Mouse (Mus musculus) MEL (cell line): Measurements from ENCODE around the gene Arnt. TPM values are rescaled to one million over a fixed set of nuclear protein-coding genes. Genes with fewer than 3 reads are reported as not detected.

ENCODE experiments used
- DNase-seq: peaks from one replicate; pipeline ENCODE4 v3.0.0; 2011; ENCODE audit warnings: low read depth, low spot score
- H3K27ac ChIP-seq: 2 replicates; pipeline ENCODE4 v1.5.1; 2012; ENCODE audit warnings: low read depth, mild to moderate bottlenecking, control low read depth, low read length, moderate library complexity; ENCODE audit not compliant: control insufficient read depth
- H3K27me3 ChIP-seq, 2 experiments: fragments of 150-350 bp in 1 of 2; sonication (generic) in 1 of 2; 2 replicates each; pipeline ENCODE4 v1.6.1; 2012; ENCODE audit warnings: low read length in 2 of 2, mild to moderate bottlenecking in 2 of 2, improper control_type of control experiment in 1 of 2, moderate library complexity in 1 of 2; ENCODE audit not compliant: insufficient read depth in 2 of 2, control insufficient read depth in 1 of 2
- H3K36me3 ChIP-seq, 2 experiments: 2 replicates each; pipeline ENCODE4 v1.6.1; 2012 to 2014; ENCODE audit warnings: low read length in 2 of 2, improper control_type of control experiment in 1 of 2, inconsistent platforms in 1 of 2, mild to moderate bottlenecking in 1 of 2; ENCODE audit not compliant: insufficient read depth in 2 of 2, control insufficient read depth in 1 of 2
- H3K4me1 ChIP-seq, 2 experiments: fragments of 150-350 bp in 1 of 2; sonication (generic) in 1 of 2; 2 replicates each; pipeline ENCODE4 v1.6.1; 2012; ENCODE audit warnings: low read length in 2 of 2, improper control_type of control experiment in 1 of 2, mild to moderate bottlenecking in 1 of 2; ENCODE audit not compliant: insufficient read depth in 2 of 2, control insufficient read depth in 1 of 2
- H3K4me3 ChIP-seq, 2 experiments: fragments of 150-350 bp in 1 of 2; sonication (generic) in 1 of 2; 2 replicates each; pipeline ENCODE4 v1.5.1; 2012; ENCODE audit warnings: low read depth in 2 of 2, low read length in 2 of 2, mild to moderate bottlenecking in 2 of 2, moderate library complexity in 2 of 2, control low read depth in 1 of 2, improper control_type of control experiment in 1 of 2; ENCODE audit not compliant: control insufficient read depth in 1 of 2, insufficient read depth in 1 of 2
- H3K79me2 ChIP-seq: 2 replicates; pipeline ENCODE4 v1.6.1; 2012; ENCODE audit warnings: mild to moderate bottlenecking, low read length, moderate library complexity; ENCODE audit not compliant: control insufficient read depth, poor library complexity, insufficient read depth
- H3K9ac ChIP-seq: 2 replicates; pipeline ENCODE4 v1.6.1; 2012; ENCODE audit warnings: low read depth, mild to moderate bottlenecking, control low read depth, low read length, moderate library complexity; ENCODE audit not compliant: control insufficient read depth, poor library complexity, severe bottlenecking
- H3K9me3 ChIP-seq: fragments of 150-350 bp; sonication (generic); replicated peaks from 2 replicates; pipeline ENCODE4 v1.6.1; 2012; ENCODE audit warnings: mild to moderate bottlenecking, low read length, improper control_type of control experiment, moderate library complexity; ENCODE audit not compliant: insufficient read depth
- BHLHE40 ChIP-seq: IDR thresholded peaks from 2 replicates; pipeline ENCODE4 v1.6.1; 2012; ENCODE audit warnings: low read depth, mild to moderate bottlenecking, inconsistent platforms, low read length, improper control_type of control experiment, borderline replicate concordance
- CHD1 ChIP-seq: IDR thresholded peaks from 2 replicates; pipeline ENCODE4 v1.6.1; 2012; ENCODE audit warnings: low read depth, mild to moderate bottlenecking, inconsistent platforms, low read length, improper control_type of control experiment
- CHD2 ChIP-seq: IDR thresholded peaks from 2 replicates; pipeline ENCODE4 v1.6.1; 2011; ENCODE audit warnings: low read length, improper control_type of control experiment
- CTCF ChIP-seq, 3 experiments: IDR thresholded peaks in 2 of 3; conservative IDR thresholded peaks in 1 of 3; 2 replicates each; pipeline ENCODE4 v1.5.1; 2011 to 2012; ENCODE audit warnings: low read length in 3 of 3, low read depth in 2 of 3, mild to moderate bottlenecking in 2 of 3, improper control_type of control experiment in 1 of 3, inconsistent platforms in 1 of 3, mixed read lengths in 1 of 3, moderate library complexity in 1 of 3; ENCODE audit not compliant: control insufficient read depth in 1 of 3, insufficient read depth in 1 of 3, poor library complexity in 1 of 3, severe bottlenecking in 1 of 3
- EP300 ChIP-seq, 2 experiments: IDR thresholded peaks; 2 replicates each; pipeline ENCODE4 v1.6.1; 2011; ENCODE audit warnings: improper control_type of control experiment in 2 of 2, low read length in 2 of 2, low read depth in 1 of 2, mild to moderate bottlenecking in 1 of 2
- GABPA ChIP-seq: IDR thresholded peaks from 2 replicates; pipeline ENCODE4 v1.6.1; 2012; ENCODE audit warnings: low read depth, mild to moderate bottlenecking, inconsistent platforms, low read length, improper control_type of control experiment, moderate library complexity
- GATA1 ChIP-seq: IDR thresholded peaks from 2 replicates; pipeline ENCODE4 v1.6.1; 2011; ENCODE audit warnings: low read depth, low read length, improper control_type of control experiment
- HCFC1 ChIP-seq: IDR thresholded peaks from 2 replicates; pipeline ENCODE4 v1.6.1; 2012; ENCODE audit warnings: low read depth, mild to moderate bottlenecking, inconsistent platforms, low read length, improper control_type of control experiment, moderate library complexity
- JUND ChIP-seq: IDR thresholded peaks from 2 replicates; pipeline ENCODE4 v1.6.1; 2011; ENCODE audit warnings: low read depth, mild to moderate bottlenecking, improper control_type of control experiment, low read length
- MAFK ChIP-seq: IDR thresholded peaks from 2 replicates; pipeline ENCODE4 v1.6.1; 2011; ENCODE audit warnings: low read depth, mild to moderate bottlenecking, low read length, improper control_type of control experiment, borderline replicate concordance
- MAX ChIP-seq: IDR thresholded peaks from 2 replicates; pipeline ENCODE4 v1.6.1; 2011; ENCODE audit warnings: low read length, improper control_type of control experiment
- MAZ ChIP-seq: IDR thresholded peaks from 2 replicates; pipeline ENCODE4 v1.6.1; 2012; ENCODE audit warnings: low read depth, mild to moderate bottlenecking, inconsistent platforms, low read length, improper control_type of control experiment
- MYB ChIP-seq: IDR thresholded peaks from 2 replicates; pipeline ENCODE4 v1.6.1; 2011; ENCODE audit warnings: mild to moderate bottlenecking, low read depth, low read length, improper control_type of control experiment
- NRF1 ChIP-seq: IDR thresholded peaks from 2 replicates; pipeline ENCODE4 v1.6.1; 2014; ENCODE audit warnings: low read depth, mild to moderate bottlenecking, inconsistent platforms, low read length, improper control_type of control experiment, moderate library complexity; ENCODE audit not compliant: poor library complexity, insufficient read depth, severe bottlenecking
- POLR2A ChIP-seq, 2 experiments: IDR thresholded peaks; 2 replicates each; pipeline ENCODE4 v1.6.1; 2011 to 2012; ENCODE audit warnings: low read length in 2 of 2, mild to moderate bottlenecking in 2 of 2, control low read depth in 1 of 2, improper control_type of control experiment in 1 of 2, low read depth in 1 of 2, moderate library complexity in 1 of 2; ENCODE audit not compliant: control insufficient read depth in 1 of 2, insufficient read depth in 1 of 2, poor library complexity in 1 of 2
- POLR2AphosphoS2 ChIP-seq: IDR thresholded peaks from 2 replicates; pipeline ENCODE4 v1.6.1; 2011; ENCODE audit warnings: low read length, improper control_type of control experiment
- RAD21 ChIP-seq: IDR thresholded peaks from 2 replicates; pipeline ENCODE4 v1.6.1; 2011; ENCODE audit warnings: mild to moderate bottlenecking, low read depth, low read length, improper control_type of control experiment
- RCOR1 ChIP-seq: IDR thresholded peaks from 2 replicates; pipeline ENCODE4 v1.6.1; 2012; ENCODE audit warnings: low read depth, mild to moderate bottlenecking, inconsistent platforms, low read length, improper control_type of control experiment
- SIN3A ChIP-seq: IDR thresholded peaks from 2 replicates; pipeline ENCODE4 v1.6.1; 2012; ENCODE audit warnings: low read length, improper control_type of control experiment, inconsistent platforms
- SMC3 ChIP-seq: IDR thresholded peaks from 2 replicates; pipeline ENCODE4 v1.6.1; 2011; ENCODE audit warnings: low read depth, low read length, improper control_type of control experiment
- UBTF ChIP-seq: IDR thresholded peaks from 2 replicates; pipeline ENCODE4 v1.6.1; 2012; ENCODE audit warnings: low read depth, mild to moderate bottlenecking, inconsistent platforms, low read length, improper control_type of control experiment, moderate library complexity, borderline replicate concordance; ENCODE audit not compliant: insufficient read depth
- ZKSCAN1 ChIP-seq: IDR thresholded peaks from 2 replicates; pipeline ENCODE4 v1.6.1; 2012; ENCODE audit warnings: low read depth, mild to moderate bottlenecking, inconsistent platforms, low read length, improper control_type of control experiment, moderate library complexity
- ZMIZ1 ChIP-seq: IDR thresholded peaks from 2 replicates; pipeline ENCODE4 v1.6.1; 2012; ENCODE audit warnings: low read depth, mild to moderate bottlenecking, inconsistent platforms, low read length, improper control_type of control experiment, moderate library complexity
- polyA plus RNA-seq, 2 experiments: library from polyadenylated mRNA; stranded (reverse) in 1 of 2; unstranded in 1 of 2; fragments of >175 nt in 1 of 2; fragments of >200 nt in 1 of 2; gene quantifications; 2 replicates each; pipeline versions ENCODE4 v1.2.1 to v1.2.4; 2012; ENCODE audit warnings: low replicate concordance in 2 of 2, low read depth in 1 of 2; ENCODE audit not compliant: insufficient read length in 2 of 2, insufficient read depth in 1 of 2, missing spikeins in 1 of 2
- total RNA-seq: library from RNA; depleted of rRNA; stranded (reverse); fragments of 300-350 nt; gene quantifications from 2 replicates; pipeline ENCODE4 v1.2.3, GENCODE M21; 2012

Arnt gene
- total and polyA plus RNA-seq, 3 experiments = 16.4 to 90.7 (median 62.4) TPM

- Histone ChIP-seq H3K4me3 (no peak overlapping the region), H3K27me3 (no peaks in the 10 kb centered on the region; a peak in 1 of 4 replicates), H3K79me2 (no peaks in the 10 kb centered on the region), H3K9me3 (no peaks in the 10 kb centered on the region), H3K27ac (no peak overlapping the region)
- no peak for DNase-seq
- TF ChIP-seq ZMIZ1 = no peak
- no peak for TF ChIP-seq CHD2
- no peak for TF ChIP-seq NRF1
- no peak for TF ChIP-seq CHD1
- TF ChIP-seq JUND = no peak
- TF ChIP-seq SMC3 = no peak
- no peak for TF ChIP-seq GATA1
- TF ChIP-seq, all 39 proteins: peak for 0
- peaks cover 0 to 3% of the 10 kb centered on the region in 2 experiments; a peak in 2 of 4 replicates for H3K36me3 ChIP-seq
- no peaks in the 10 kb centered on the region for H3K4me1 ChIP-seq
- H3K9ac ChIP-seq = no peak overlapping the region
Observed at GRCm38 (mm10) chr3:95499496-95500140, 65.4 kb downstream of the Arnt start.

GRCm38 (mm10) chr3:95502312-95502711 is 68.1 kb downstream of the Arnt start:
- no peak for DNase-seq
- no peaks in the 10 kb centered on the region for H3K79me2 ChIP-seq
- TF ChIP-seq CTCF (IDR thresholded peaks at IDR 0.05 in 2 of 3, conservative IDR thresholded peaks at IDR 0.05 in 1 of 3; ENCODE audit: control insufficient read depth in 1 of 3, insufficient read depth in 1 of 3, low read depth in 2 of 3, low read length in 3 of 3, poor library complexity in 1 of 3, severe bottlenecking in 1 of 3) (no peak), MAFK (no peak), MAZ (no peak), NRF1 (no peak), JUND (no peak), POLR2A (IDR thresholded peaks at IDR 0.05; ENCODE audit: control insufficient read depth in 1 of 2, insufficient read depth in 1 of 2, low read depth in 1 of 2, low read length in 2 of 2, poor library complexity in 1 of 2) (no peak), RCOR1 (no peak), MAX (no peak), RAD21 (no peak), GABPA (no peak), ZKSCAN1 (no peak), EP300 (IDR thresholded peaks at IDR 0.05; ENCODE audit: low read depth in 1 of 2, low read length in 2 of 2) (no peak), UBTF (no peak), BHLHE40 (no peak), POLR2AphosphoS2 (no peak), MYB (no peak), HCFC1 (no peak), SIN3A (no peak)

More at GRCm38 (mm10) chr3:95502312-95502711, 68.1 kb downstream of the Arnt start:
- Histone ChIP-seq H3K9me3 (no peaks in the 10 kb centered on the region), H3K4me1 (no peaks in the 10 kb centered on the region), H3K27me3 (no peaks in the 10 kb centered on the region; a peak in 1 of 4 replicates), H3K9ac (no peak overlapping the region), H3K27ac (no peak overlapping the region), H3K36me3 (no peaks in the 10 kb centered on the region), H3K4me3 (no peak overlapping the region)
